Mouse (Mus musculus): ENCODE results near the gene Rabgap1l. TPM values are rescaled to one million over a fixed set of nuclear protein-coding genes. Genes with fewer than 3 reads are reported as not detected.
"Not testable (repeated sequence)": the region's sequence is repeated elsewhere in the genome, so short reads cannot be mapped to it uniquely, and the experiment has no call there.

Gene Rabgap1l
- polyA plus RNA-seq, 1 experiment = 14.2 TPM

DNA sequence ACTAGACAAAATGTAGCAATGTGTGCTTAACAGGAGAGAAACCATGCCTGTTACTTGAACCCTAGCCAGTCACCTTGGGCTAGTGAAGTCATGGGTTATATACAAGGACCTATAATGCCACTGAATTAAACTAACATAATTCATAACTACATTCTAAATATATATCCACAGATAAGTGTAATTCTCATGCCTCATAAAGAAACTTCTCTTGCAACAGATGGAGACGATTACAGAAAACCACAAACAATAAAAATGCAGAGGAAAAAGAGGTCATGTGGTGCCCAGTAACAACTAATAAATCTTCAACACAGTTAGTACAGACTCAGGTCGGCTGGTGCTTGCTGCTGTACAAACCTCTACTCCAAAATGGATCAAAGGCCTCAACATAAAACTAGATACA lies 174.8 kb downstream of the Rabgap1l start:
- Histone ChIP-seq H3K4me3 (ENCODE audit: control insufficient read depth, low read depth, low read length) (no peak overlapping the region), H3K36me3 (ENCODE audit: control insufficient read depth, insufficient read depth, low read length) (no peaks in the 10 kb centered on the region), H3K4me1 (ENCODE audit: control insufficient read depth, insufficient read depth, low read length) (no peaks in the 10 kb centered on the region), H3K27ac (ENCODE audit: control insufficient read depth, insufficient read depth, low read depth, low read length) (no peak overlapping the region), H3K27me3 (ENCODE audit: control insufficient read depth, insufficient read depth, low read length) (no peaks in the 10 kb centered on the region)
- TF ChIP-seq POLR2A (IDR thresholded peaks at IDR 0.05; ENCODE audit: control insufficient read depth, low read depth, low read length) (no peak), CTCF (IDR thresholded peaks at IDR 0.05; ENCODE audit: control insufficient read depth, insufficient read depth, insufficient replicate concordance, low read depth, low read length) (no peak)

DNA sequence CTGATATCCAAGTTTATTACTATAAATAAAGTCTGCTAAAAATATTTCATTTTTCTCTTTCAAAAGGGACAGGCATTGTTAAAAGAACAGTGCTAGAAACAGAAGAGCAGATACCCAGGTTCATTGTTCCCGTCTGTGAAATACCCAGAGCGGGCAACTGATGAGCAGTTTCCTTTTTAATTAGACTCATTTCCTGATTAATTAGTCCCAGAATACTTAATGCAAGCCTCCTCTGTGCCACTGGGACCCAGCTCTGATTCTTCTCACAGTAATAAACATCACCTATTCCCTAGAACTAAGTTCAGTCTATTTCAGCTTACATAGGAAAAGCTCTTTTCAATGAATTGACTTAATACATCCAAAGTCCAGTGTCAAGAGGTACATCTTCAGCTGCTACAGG lies 186.6 kb downstream of the Rabgap1l start:
- Histone ChIP-seq H3K4me3 (ENCODE audit: control insufficient read depth, low read depth, low read length) (no peak overlapping the region), H3K27ac (ENCODE audit: control insufficient read depth, insufficient read depth, low read depth, low read length) (no peak overlapping the region), H3K4me1 (ENCODE audit: control insufficient read depth, insufficient read depth, low read length) (no peaks in the 10 kb centered on the region), H3K36me3 (ENCODE audit: control insufficient read depth, insufficient read depth, low read length) (no peaks in the 10 kb centered on the region), H3K27me3 (ENCODE audit: control insufficient read depth, insufficient read depth, low read length) (no peaks in the 10 kb centered on the region)
- TF ChIP-seq POLR2A (IDR thresholded peaks at IDR 0.05; ENCODE audit: control insufficient read depth, low read depth, low read length) (no peak), CTCF (IDR thresholded peaks at IDR 0.05; ENCODE audit: control insufficient read depth, insufficient read depth, insufficient replicate concordance, low read depth, low read length) (no peak)

DNA sequence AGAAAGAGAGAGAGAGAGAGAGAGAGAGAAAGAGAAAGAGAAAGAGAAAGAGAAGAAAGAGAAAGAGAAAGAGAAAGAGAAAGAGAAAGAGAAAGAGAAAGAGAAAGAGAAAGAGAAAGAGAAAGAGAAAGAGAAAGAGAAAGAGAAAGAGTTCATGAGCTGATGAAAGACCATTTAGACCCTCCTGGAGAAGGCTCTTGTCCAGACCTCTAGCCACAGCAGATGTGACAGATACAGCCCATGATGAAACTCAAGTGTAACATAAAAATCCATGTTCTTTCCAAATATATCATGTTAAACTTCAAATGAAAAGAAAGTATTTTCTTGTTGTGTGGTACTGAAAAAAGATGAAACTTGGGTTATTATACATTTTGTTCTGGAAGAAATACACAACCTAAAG lies 189.7 kb downstream of the Rabgap1l start:
- not testable (repeated sequence) for H3K36me3 ChIP-seq (ENCODE audit: control insufficient read depth, insufficient read depth, low read length); H3K4me3 ChIP-seq (ENCODE audit: control insufficient read depth, low read depth, low read length); H3K27me3 ChIP-seq (ENCODE audit: control insufficient read depth, insufficient read depth, low read length); H3K27ac ChIP-seq (ENCODE audit: control insufficient read depth, insufficient read depth, low read depth, low read length); H3K4me1 ChIP-seq (ENCODE audit: control insufficient read depth, insufficient read depth, low read length)

DNA sequence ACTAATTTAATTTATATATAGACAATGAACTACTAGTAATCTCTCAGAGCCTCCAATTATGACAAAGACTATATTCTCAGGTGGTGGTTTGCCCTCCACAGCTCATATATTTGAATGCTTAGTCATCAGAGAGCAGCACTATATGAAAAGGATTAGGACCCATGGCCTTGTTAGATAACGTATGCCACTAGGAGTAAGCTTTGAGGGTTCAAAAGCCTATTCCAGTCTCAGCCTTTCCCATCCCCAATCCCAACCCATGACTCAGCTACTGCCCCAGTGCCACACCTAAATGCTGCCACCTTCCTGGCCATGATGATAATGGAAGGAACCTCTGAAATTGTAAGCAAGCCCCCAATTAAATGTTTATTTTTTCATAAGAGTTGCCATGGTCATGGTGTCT lies 195.6 kb downstream of the Rabgap1l start:
- no peak overlapping the region for H3K27ac ChIP-seq (ENCODE audit: control insufficient read depth, insufficient read depth, low read depth, low read length)

GRCm38 (mm10) chr1:160596948-160597270 lies 196.1 kb downstream of the Rabgap1l start:
- Histone ChIP-seq H3K4me3 (ENCODE audit: control insufficient read depth, low read depth, low read length) (no peak overlapping the region), H3K27ac (ENCODE audit: control insufficient read depth, insufficient read depth, low read depth, low read length) (no peak overlapping the region), H3K27me3 (ENCODE audit: control insufficient read depth, insufficient read depth, low read length) (no peaks in the 10 kb centered on the region), H3K4me1 (ENCODE audit: control insufficient read depth, insufficient read depth, low read length) (no peaks in the 10 kb centered on the region), H3K36me3 (ENCODE audit: control insufficient read depth, insufficient read depth, low read length) (no peaks in the 10 kb centered on the region)
- no peak for TF ChIP-seq POLR2A (IDR thresholded peaks at IDR 0.05; ENCODE audit: control insufficient read depth, low read depth, low read length)
- no peak for TF ChIP-seq CTCF (IDR thresholded peaks at IDR 0.05; ENCODE audit: control insufficient read depth, insufficient read depth, insufficient replicate concordance, low read depth, low read length)

More for the DNA sequence above, 195.6 kb downstream of the Rabgap1l start:
- H3K27me3 ChIP-seq (ENCODE audit: control insufficient read depth, insufficient read depth, low read length) = no peaks in the 10 kb centered on the region
- H3K4me1 ChIP-seq (ENCODE audit: control insufficient read depth, insufficient read depth, low read length) = no peaks in the 10 kb centered on the region
- TF ChIP-seq POLR2A (IDR thresholded peaks at IDR 0.05; ENCODE audit: control insufficient read depth, low read depth, low read length) (no peak), CTCF (IDR thresholded peaks at IDR 0.05; ENCODE audit: control insufficient read depth, insufficient read depth, insufficient replicate concordance, low read depth, low read length) (no peak)
- no peaks in the 10 kb centered on the region for H3K36me3 ChIP-seq (ENCODE audit: control insufficient read depth, insufficient read depth, low read length)
- no peak overlapping the region for H3K4me3 ChIP-seq (ENCODE audit: control insufficient read depth, low read depth, low read length)

DNA sequence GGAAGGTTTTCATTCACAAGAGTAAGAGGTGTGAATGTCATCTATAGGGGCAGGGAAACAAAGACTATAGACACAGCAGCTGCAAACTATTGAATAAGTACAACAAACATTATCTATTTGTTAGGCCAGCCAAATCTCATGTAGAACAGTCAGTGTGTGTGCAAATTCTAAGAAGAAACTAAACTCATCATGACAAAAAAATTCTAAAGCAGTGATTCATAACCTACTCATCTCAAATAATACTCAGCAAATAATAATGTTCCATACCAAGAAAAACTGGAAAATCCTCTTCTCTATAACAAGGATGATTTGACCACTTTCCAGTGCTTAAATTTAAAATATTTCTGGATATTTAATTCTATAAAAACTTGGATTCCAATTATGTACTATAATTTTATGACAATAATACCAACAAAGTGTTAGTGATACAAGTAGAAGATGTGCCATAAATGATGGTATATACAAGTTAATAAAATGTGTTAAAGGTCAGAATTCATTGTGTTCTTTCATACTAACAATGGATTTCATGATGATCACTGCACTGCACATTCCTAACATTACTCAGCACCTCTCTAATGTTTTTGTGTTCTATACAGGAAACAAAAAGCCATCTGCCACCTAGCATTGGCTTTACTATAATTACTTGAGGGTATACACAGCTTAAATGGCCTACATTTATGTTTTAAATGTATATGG lies 196.6 kb downstream of the Rabgap1l start:
- no peaks in the 10 kb centered on the region for H3K4me1 ChIP-seq (ENCODE audit: control insufficient read depth, insufficient read depth, low read length)
- H3K27me3 ChIP-seq (ENCODE audit: control insufficient read depth, insufficient read depth, low read length) = no peaks in the 10 kb centered on the region
- TF ChIP-seq POLR2A (IDR thresholded peaks at IDR 0.05; ENCODE audit: control insufficient read depth, low read depth, low read length) (no peak), CTCF (IDR thresholded peaks at IDR 0.05; ENCODE audit: control insufficient read depth, insufficient read depth, insufficient replicate concordance, low read depth, low read length) (no peak)
- H3K36me3 ChIP-seq (ENCODE audit: control insufficient read depth, insufficient read depth, low read length) = no peaks in the 10 kb centered on the region
- no peak overlapping the region for H3K27ac ChIP-seq (ENCODE audit: control insufficient read depth, insufficient read depth, low read depth, low read length)
- H3K4me3 ChIP-seq (ENCODE audit: control insufficient read depth, low read depth, low read length) = no peak overlapping the region

DNA sequence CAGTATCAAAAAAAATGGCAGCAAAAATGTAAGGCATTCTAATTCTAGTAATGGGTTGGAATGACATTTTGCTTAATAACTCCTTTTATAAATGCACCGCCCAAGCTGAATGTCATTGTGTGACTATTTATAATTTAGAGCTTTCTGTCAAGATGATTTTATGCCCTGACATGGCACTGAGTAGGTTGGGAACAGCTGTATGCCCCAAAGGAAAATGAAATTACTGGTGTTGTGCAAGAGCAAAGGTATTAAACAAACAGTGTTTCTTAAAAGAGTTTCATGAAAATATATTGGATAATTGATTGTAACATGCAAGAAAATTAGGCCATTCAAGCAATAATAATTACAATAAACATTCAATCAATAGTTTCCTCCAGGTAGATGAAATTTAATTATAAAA lies 198.4 kb downstream of the Rabgap1l start:
- Histone ChIP-seq H3K27ac (ENCODE audit: control insufficient read depth, insufficient read depth, low read depth, low read length) (no peak overlapping the region), H3K36me3 (ENCODE audit: control insufficient read depth, insufficient read depth, low read length) (no peaks in the 10 kb centered on the region), H3K4me3 (ENCODE audit: control insufficient read depth, low read depth, low read length) (no peak overlapping the region), H3K4me1 (ENCODE audit: control insufficient read depth, insufficient read depth, low read length) (no peaks in the 10 kb centered on the region), H3K27me3 (ENCODE audit: control insufficient read depth, insufficient read depth, low read length) (no peaks in the 10 kb centered on the region)
- TF ChIP-seq CTCF (IDR thresholded peaks at IDR 0.05; ENCODE audit: control insufficient read depth, insufficient read depth, insufficient replicate concordance, low read depth, low read length) = no peak
- no peak for TF ChIP-seq POLR2A (IDR thresholded peaks at IDR 0.05; ENCODE audit: control insufficient read depth, low read depth, low read length)

DNA sequence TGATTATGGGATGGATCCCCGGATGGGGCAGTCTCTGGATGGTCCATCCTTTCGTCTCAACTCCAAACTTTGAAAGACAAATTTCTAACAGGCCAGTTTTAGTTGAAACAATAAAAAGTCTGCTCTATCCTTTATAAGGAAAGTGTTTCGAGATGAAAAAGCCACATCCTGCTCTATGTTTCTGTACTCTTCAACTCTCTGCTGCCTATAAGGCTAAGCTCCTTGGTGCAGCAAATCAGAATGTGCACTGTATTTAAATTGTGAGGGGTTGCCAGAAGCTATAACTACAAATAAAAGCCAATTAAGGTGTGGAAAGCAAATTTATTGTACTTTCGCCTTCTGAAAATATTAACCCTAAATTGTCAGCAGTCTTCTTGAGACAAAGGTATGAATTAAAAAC lies 198.9 kb downstream of the Rabgap1l start:
- no peaks in the 10 kb centered on the region for H3K27me3 ChIP-seq (ENCODE audit: control insufficient read depth, insufficient read depth, low read length)
- H3K27ac ChIP-seq (ENCODE audit: control insufficient read depth, insufficient read depth, low read depth, low read length) = no peak overlapping the region
- no peaks in the 10 kb centered on the region for H3K36me3 ChIP-seq (ENCODE audit: control insufficient read depth, insufficient read depth, low read length)
- H3K4me3 ChIP-seq (ENCODE audit: control insufficient read depth, low read depth, low read length) = no peak overlapping the region
- no peaks in the 10 kb centered on the region for H3K4me1 ChIP-seq (ENCODE audit: control insufficient read depth, insufficient read depth, low read length)
- TF ChIP-seq POLR2A (IDR thresholded peaks at IDR 0.05; ENCODE audit: control insufficient read depth, low read depth, low read length) (no peak), CTCF (IDR thresholded peaks at IDR 0.05; ENCODE audit: control insufficient read depth, insufficient read depth, insufficient replicate concordance, low read depth, low read length) (no peak)
